Mouse (Mus musculus): ENCODE measurements around the gene Armcx1. TPM values are rescaled to one million over a fixed set of nuclear protein-coding genes. Genes with fewer than 3 reads are reported as not detected.

Armcx1 gene
- 1 to 10 TPM in 1 of 2 experiments, under 1 TPM in 1; 0.56 to 2.4 TPM for polyA plus RNA-seq (2017; shearing (Covaris generic))

GRCm38 (mm10) chrX:134717752-134718308 lies at the start of gene Armcx1:
Armcx1 (plus strand) TSS chrX:134717963.

GRCm38 (mm10) chrX:134686267-134686666 lies 31.5 kb upstream of the Armcx1 start, which contains the start of gene Armcx4:
Armcx4 (plus strand) TSS chrX:134686519.

GRCm38 (mm10) chrX:134750764-134751592 lies 33.2 kb downstream of the Armcx1 start, which contains the start of gene Armcx6:
Armcx6 (minus strand) TSS chrX:134751417.

GRCm38 (mm10) chrX:134756434-134757292 lies 38.9 kb downstream of the Armcx1 start, which contains the start of gene Armcx3:
Armcx3 (plus strand) TSS chrX:134756595.

Other genes starting within 250 kb of the Armcx1 start
- under 1 TPM; 0.19 to 0.92 TPM for gene Taf7l, start 241.5 kb upstream of the Armcx1 start, polyA plus RNA-seq (2017; shearing (Covaris generic))
- 10 to 100 TPM; 28.3 to 46.8 TPM for gene Timm8a1, start 176.1 kb upstream of the Armcx1 start, polyA plus RNA-seq (2017; shearing (Covaris generic))
- gene Btk, start 134.4 kb upstream of the Armcx1 start, polyA plus RNA-seq (2017; shearing (Covaris generic)), result 1 to 10 TPM in 1 of 2 experiments, under 1 TPM in 1; 0.72 to 1.5 TPM
- 100 to 1,000 TPM; 235 to 245 TPM for gene Rpl36a, start 132.3 kb upstream of the Armcx1 start, polyA plus RNA-seq (2017; shearing (Covaris generic))
- 1 to 10 TPM; 5.1 to 6.7 TPM for gene Gla, start 116.8 kb upstream of the Armcx1 start, polyA plus RNA-seq (2017; shearing (Covaris generic))
- gene Hnrnph2, start 116.8 kb upstream of the Armcx1 start, polyA plus RNA-seq (2017; shearing (Covaris generic)), result 100 to 1,000 TPM in 1 of 2 experiments, 10 to 100 TPM in 1; 98.4 to 108 TPM
- gene Armcx4, start 31.4 kb upstream of the Armcx1 start, polyA plus RNA-seq (2017; shearing (Covaris generic)), result under 1 TPM; 0.82 to 0.88 TPM
- gene Armcx6, start 33.5 kb downstream of the Armcx1 start, polyA plus RNA-seq (2017; shearing (Covaris generic)), result 1 to 10 TPM; 1.2 to 1.7 TPM
- 10 to 100 TPM in 1 of 2 experiments, 1 to 10 TPM in 1; 9.5 to 16.3 TPM for gene Armcx3, start 38.6 kb downstream of the Armcx1 start, polyA plus RNA-seq (2017; shearing (Covaris generic))
- gene Armcx2, start 91.3 kb downstream of the Armcx1 start, polyA plus RNA-seq (2017; shearing (Covaris generic)), result 1 to 10 TPM; 6.1 to 9.4 TPM
- gene Nxf2, start 246.8 kb downstream of the Armcx1 start, polyA plus RNA-seq (2017; shearing (Covaris generic)), result under 1 TPM in 1 of 2 experiments, not detected in 1; 0.44 TPM